Mouse (Mus musculus) R1 (cell line): ENCODE results near the gene Tdrd1.

Experiments
- DNase-seq: peaks from one replicate; pipeline ENCODE4 v3.0.0-alpha.2; 2018; ENCODE audit warnings: low read depth, low spot score

Tdrd1 gene

DNA sequence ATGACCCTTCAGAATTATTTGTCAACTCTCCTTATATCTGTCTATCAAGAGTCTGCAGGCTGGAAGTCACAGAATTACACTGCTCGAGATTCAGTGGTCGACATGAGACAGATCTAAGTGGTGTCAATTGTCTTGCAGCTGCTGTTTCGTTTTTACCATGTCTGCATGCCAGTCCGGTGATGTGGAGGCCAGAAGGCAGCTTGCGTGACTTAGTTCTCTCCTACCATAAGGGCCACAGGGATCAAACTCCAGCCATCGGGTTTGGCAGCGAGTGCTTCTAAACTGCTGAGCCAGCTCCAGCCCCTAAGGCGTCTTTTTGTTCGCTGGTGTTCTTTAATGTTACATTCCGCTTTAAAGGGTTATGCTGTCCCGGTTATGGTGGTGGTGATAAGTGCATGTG lies 2.3 kb downstream of the Tdrd1 start:
- DNase-seq, result no peak

DNA sequence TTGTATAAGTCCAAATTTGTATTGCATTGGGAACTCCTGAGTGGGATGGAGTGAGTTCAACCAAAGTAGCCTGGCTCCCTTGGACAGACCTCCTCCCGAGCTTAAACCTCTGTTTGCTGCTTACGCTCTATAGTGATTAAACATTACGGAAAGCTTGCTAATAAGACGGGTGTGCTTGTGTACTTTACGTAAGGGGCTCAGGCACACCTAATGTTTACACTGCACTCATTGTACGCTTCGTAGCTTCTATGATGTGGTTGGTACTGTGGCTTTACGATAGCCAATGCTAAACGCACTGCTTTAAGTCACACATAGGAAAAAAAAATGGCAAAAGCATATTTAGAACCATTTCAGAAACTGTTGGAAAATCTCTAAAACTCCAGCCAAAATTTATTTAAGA lies 3.3 kb downstream of the Tdrd1 start:
- no peak for DNase-seq

- DNase-seq, result no peak
Measured at GRCm38 (mm10) chr19:56830163-56830562, 4.2 kb downstream of the Tdrd1 start.

DNA sequence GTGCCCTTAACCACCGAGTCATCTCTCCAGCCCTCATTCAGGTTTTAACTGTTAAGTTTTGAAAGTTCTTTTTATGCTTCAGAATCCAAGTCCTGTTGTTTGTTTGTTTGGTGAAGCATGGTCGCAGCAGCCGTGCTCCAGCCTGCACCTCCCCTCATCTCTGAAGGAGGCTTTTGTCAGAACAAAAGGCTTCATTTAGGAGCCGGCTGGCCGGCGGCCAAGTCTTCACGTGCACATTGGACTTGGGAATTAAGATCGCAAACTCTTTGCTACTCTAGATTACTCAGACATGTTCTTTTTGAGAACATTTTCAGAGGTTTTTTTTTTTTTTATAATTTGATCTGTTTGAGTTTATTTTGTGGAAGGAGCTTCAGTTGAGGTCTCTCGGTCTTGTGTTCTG lies 9.3 kb downstream of the Tdrd1 start:
- peak; percentile 34 for DNase-seq

DNA sequence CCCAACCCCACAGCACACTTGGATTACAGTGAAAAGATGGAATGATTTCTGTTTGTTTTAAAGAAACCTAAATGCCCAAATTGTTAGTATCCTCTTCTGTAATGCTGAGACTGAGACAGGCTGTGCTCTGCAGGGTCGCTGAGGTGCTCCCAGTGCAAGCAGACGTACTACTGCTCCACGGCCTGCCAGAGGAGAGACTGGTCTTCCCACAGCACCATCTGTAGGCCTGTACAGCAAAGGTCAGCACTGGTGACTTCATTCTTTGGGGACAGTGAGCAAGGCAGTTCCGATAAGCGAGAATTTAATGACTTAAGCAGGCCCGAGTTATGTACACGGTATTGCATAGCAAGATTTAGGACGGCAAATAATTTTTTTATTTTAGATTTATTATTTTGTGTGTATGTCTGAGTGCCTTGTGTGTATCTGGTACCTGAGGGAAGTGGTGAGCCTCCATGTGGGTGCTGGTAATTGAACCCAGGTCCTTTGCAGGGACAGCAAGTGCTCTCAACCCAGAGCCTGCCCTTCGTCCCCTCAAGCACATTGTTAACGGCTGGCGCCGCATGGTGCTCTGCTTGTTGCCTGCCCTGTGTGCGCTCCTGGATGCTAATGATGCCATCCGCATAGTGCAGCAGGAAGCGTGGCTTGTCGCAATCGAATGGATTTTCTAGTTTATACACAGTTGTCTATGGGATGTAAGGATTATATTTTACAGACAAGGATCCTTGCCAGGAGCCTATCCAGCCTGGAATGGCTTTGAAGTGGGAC lies 13.1 kb downstream of the Tdrd1 start:
- no peak for DNase-seq

GRCm38 (mm10) chr19:56842974-56843373 lies 17.0 kb downstream of the Tdrd1 start:
- no peak for DNase-seq

DNA sequence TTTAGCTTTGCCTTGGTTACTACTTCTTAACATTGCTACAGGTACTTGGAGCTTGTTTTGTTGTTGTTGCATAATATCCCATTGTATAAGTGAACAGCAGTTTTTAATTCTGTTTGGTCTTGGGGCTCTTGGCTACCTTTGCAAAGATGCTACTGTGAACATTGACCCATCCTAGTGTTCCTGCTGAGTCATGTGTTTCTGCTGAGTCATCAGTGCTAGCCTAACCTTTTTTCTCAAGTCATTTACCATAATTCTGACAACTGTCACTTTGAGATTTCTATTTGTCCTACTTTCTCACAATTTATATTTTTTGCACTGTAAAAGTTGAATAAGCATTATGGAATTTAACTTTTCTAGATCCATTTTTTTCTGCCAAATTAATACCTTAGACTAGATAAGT lies 26.6 kb downstream of the Tdrd1 start:
- no peak for DNase-seq

DNA sequence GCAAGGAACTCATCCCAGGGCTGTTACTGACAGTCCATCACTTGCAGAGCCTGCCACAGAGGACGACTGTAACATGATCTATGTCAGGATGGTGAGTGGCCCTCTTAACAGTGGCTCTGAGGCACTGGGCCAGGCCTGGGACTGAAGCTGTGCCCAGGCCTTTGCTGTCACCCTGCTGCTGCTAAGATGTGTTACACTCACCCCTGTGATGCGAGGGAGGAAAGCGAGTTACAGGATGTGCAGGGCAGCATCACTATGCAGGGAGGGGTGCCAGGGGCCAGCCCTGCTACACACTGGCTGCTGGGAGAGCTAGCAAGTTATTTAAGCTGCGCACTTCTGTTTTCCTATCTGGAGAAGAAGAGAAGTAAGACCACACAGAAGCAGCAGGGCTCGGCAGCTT lies 30.4 kb downstream of the Tdrd1 start:
- no peak for DNase-seq

DNA sequence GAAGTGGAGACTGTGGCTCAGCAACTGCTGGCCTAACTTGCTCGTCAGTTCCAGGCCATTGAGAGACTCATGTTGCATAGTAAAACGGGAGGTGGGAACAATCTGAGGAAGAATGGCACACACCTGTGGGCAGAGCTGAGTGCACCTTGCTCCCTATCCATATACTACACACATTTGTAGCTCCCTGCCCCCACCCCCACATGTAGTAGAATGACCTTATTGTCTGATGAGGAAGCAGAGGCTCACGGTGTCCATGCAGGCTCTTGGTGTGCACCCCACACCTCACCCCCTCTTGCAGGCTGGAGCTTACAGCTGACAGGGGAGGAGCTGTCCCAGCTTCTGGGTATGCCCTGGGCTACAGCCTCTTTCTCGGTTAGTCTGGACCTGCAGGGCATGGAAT lies 41.7 kb downstream of the Tdrd1 start:
- no peak for DNase-seq

DNA sequence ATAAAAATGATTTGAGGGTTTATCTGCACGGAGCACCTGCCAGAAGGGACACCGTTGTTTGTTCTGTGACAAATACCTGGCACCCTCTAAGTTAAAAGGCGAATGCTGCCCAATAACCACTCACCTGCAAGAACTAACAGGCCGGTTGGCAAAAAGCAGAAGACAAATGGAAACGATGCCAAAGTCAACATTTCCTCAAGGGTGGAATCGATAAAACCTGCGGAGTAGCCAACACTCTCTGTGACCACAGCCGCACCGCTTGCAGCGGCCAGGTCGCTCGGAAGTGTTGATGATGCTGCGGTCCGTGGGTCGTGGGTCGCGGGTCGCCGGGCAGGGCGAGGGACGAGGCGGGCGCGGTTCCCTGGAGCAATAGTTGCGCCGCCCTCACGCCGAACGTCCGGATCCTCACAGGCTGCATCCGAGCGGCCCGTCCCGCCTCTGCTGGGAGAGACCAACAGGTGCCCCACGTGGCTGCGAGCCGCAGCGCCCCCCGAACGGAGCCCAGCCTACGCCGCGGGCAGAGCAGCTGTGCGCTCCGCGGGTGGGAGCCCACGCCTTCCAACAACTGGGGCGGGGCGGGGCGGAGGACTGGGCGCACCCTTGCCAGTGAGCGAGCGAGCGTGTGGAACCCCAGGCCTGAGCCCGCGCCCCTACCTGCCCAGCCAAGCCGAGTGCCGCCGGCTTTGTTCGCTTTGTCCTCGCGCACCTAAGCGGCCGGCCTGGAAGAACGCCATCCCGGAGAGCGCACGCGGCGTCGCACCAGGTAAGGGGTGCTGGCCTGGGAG lies 48.0 kb downstream of the Tdrd1 start, which contains the start of gene Vwa2:
Vwa2 (plus strand) TSS at position 434 of the 785 bp plus-strand sequence.
- DNase-seq, result peak; percentile 52

GRCm38 (mm10) chr19:56874601-56875315 lies 48.7 kb downstream of the Tdrd1 start:
- DNase-seq, result peak; percentile 46

DNA sequence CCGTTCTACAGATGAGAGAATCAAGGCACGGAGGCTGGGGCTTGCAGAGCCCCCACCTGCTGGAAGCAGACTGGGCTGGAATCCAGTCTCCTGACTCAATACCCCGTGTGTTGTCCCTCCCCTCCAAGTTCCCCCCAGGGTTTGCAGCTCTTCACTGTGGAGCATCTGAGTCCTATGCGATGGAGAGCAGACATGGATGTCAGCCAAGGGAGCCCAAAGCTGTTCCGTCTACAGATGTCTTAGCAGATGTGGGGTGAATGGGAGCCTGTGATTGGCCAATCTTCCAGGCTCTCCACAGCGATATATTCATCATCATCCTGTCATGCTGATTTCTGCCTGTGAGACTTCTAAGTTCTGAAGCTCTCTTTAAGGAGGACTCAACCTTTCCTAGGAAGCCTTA lies 51.4 kb downstream of the Tdrd1 start:
- DNase-seq, result no peak

DNA sequence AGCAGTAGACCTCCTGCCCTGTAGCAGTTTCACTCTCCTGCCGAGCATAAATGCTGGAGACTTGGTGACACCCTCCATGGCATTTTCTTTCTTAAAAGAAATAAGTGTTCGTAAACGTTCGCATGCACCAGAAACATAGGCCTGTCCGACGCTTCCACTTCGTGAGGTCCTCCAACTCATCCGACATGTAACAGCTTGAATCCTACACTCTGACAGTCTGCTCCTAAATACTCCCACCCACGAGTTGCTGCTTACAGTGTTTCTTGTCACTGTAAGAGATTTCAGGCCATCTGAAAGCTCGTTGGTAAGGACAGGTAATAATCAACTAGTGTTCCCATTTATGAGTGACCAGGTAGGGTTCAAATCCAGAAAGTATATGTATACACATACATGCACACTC lies 61.9 kb downstream of the Tdrd1 start:
- DNase-seq, result no peak

GRCm38 (mm10) chr19:56888654-56889053 lies 62.6 kb downstream of the Tdrd1 start:
- DNase-seq, result no peak

- DNase-seq, result peak; percentile 49
Measured at GRCm38 (mm10) chr19:56891438-56891837, 65.4 kb downstream of the Tdrd1 start.

DNA sequence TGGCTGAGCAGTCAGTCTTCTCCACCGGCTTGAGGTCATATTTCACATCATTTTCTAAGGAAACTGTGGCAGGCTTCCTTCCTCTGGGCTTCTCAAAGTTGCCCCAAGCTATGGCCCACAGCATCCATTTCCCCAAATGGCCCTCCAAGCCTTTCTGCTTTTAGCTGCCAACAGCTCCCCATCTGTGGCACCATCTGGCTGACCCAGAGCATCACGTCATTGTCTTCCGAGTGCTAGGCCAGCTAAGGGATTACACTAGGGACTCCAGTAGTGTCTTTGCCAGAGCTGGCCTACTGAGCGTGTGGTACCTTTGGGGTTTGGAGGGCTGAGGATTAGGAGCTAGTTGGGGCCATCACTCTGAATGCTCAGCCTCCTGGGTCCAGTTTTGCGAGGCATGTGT lies 66.6 kb downstream of the Tdrd1 start:
- no peak for DNase-seq

DNA sequence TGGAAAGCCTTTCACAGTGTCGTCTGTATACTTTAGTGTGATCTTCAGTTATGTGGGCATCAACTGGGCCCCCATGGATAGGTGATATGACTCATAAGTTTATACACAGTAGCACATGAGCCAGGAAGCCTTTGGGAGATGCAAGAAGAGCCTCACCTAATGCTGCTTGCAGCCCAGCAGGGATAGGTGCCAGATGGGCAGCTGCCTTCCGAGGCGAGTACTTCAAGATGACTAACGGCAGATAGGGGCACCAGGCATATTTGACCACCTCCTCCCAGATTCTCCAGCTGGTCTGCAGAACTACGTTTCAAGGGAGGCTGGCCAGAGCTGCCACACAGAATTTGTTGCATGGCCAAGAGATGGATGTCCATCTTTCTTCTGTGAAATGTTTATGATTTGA lies 67.3 kb downstream of the Tdrd1 start:
- no peak for DNase-seq

DNA sequence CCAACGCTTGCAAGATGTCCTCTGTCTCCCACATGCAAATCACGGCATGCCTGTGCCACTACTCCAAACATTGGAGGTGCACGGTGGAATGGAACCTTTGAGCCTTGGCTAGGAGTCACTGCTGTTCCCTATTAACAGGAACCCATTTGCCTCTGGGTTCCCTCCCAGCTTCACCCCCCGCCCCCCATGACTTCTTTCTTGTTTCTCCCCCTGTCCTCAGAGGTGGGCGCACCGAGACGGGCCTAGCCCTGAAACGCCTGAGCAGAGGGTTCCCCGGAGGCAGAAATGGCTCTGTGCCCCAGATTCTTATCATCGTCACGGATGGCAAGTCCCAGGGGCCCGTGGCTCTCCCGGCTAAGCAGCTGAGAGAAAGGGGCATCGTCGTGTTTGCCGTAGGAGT lies 71.6 kb downstream of the Tdrd1 start:
- no peak for DNase-seq

GRCm38 (mm10) chr19:56904095-56904494 lies 78.1 kb downstream of the Tdrd1 start:
- DNase-seq, result no peak

DNA sequence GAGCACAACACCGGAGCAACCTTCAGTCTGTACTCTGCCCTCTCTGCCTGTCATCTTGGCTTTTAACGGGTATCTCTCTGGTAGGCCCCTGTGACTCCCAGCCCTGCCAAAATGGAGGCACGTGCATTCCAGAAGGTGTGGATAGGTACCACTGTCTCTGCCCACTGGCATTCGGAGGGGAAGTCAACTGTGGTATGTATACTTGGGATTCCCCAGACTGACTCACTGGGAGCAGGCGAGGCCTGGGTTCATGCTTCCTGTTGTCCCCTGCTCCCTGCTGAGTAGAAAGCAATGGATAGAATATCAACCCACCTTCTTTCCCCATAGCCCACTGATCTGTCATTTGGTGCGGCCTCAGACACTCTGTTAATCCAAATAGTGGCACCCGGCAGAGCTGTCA lies 79.4 kb downstream of the Tdrd1 start:
- DNase-seq, result no peak

DNA sequence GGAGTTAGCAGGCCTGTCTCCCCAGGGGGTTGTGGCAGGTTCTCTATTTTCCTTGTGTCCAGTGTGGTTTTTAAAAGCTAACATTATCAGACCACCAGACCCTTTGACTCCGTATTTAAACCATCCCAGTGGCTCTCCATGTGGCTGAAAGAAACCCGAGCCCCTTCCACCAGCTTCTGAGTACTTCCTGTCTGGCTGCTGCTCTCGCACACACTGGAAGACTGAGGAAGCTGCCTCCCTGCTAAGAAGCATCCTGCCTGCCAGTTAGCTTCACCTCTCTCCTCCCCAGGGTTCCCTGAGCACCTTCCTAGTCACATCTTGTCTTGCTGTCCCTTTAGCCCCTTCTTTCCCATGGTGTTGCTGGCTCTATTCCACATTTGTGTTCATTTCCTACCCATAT lies 81.8 kb downstream of the Tdrd1 start:
- no peak for DNase-seq

GRCm38 (mm10) chr19:56908472-56909270 lies 82.7 kb downstream of the Tdrd1 start:
- peak; percentile 50 for DNase-seq
